Mouse (Mus musculus) lung, adult 2 months (tissue): ENCODE data around the gene Immt.

Experiments
- CTCF ChIP-seq: fragments of 200-500 bp; IDR thresholded peaks from 2 replicates; pipeline ENCODE4 v1.5.1; 2011; ENCODE audit warnings: mild to moderate bottlenecking, low read length, control low read depth; ENCODE audit not compliant: insufficient read depth
- POLR2A ChIP-seq: fragments of 200-500 bp; IDR thresholded peaks from 2 replicates; pipeline ENCODE4 v1.6.1; 2011; ENCODE audit warnings: low read depth, mild to moderate bottlenecking, control low read depth, low read length, borderline replicate concordance; ENCODE audit errors: extremely low read depth

DNA sequence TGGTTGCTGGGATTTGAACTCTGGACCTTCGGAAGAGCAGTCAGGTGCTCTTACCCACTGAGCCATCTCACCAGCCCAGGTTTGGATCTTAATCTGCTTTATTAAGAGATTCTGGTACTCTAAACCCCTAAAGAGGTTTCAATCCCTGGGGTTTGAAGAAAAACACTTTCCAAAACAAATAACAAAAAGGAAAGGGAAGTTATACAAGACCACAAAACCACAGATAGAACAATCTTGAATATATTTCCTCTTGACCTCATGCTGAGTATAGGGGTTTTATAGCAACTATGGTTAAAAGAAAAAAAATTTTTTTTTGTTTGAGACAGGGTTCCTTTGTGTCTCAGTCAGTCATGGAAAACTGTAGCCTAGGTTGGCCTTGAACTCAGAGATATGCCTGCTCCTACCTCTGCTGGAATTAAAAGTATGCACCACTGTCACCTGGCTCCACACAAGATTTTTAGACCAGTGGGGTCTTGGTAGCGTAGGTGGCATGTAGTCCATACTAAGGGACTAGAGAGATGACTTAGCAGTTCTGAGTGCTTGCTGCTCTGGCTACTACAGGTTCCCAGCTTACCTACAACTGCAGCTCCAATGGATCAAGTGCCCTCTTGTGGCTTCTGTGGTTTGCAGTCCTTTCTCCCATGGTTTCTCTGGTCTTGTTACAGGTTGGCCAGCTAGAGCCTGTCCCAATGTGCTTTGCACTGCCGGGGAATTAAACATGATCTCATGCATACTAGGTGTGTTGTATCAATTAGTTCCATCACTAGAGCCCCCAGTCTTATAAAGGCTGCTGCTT lies 47.0 kb downstream of the Immt start:
- TF ChIP-seq POLR2A (no peak), CTCF (no peak)
